Mouse (Mus musculus): ENCODE measurements around the gene Anks3.

GRCm38 (mm10) chr16:4997553-4997952 is 33.5 kb upstream of the Anks3 start, which contains the start of gene Sept12:
- TF ChIP-seq CTCF (IDR thresholded peaks at IDR 0.05; ENCODE audit: low read depth) = no peak
- no peak for TF ChIP-seq EP300 (IDR thresholded peaks at IDR 0.05; ENCODE audit: low read depth)
